Mouse (Mus musculus): ENCODE results near the gene Fkbp5. TPM values are rescaled to one million over a fixed set of nuclear protein-coding genes. Genes with fewer than 3 reads are reported as not detected.

Fkbp5 gene
- total and polyA plus RNA-seq, 2 experiments: 17.7 to 30.3 TPM

DNA sequence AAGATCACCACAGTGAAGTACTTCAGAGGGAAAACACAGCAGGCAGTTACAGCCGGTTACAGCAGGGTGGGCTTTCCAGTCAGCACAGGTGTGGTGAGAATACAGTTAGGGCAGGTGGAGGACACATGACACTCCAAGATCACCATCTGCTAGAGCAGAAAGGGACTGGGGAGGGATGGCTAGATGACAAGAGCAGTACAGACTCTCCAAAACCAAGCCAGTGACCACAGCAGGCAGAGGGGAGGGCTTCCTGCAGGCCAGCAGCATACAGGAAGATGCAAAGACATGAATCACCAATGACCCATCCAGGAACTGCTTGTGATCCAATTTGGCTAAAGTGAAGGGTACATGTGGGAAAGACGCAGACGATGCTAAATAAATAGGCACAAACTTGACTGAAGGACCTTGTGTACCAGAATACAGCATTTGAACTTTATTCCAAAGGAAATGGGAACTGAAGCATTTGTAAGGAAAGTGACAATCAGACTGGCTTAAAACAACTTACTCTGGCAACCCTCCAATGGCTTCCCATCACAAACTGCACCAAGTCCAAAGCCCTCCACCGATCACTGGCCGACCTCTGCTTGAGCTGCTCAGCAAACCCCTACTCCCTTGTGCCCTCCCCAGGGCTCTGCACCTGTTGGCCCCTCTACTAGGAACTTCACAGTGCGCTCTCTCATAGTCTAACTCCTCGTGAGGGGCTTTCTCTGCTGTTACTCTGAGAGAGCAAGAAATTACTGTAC lies 53.5 kb downstream of the Fkbp5 start:
- no peak overlapping the region for H3K4me3 ChIP-seq (ENCODE audit: insufficient read depth, low read depth, low read length)
- no peak for DNase-seq (ENCODE audit: extremely low read depth, low read depth, low spot score)
- H3K4me1 ChIP-seq (ENCODE audit: control insufficient read depth, insufficient read depth, low read length): peaks cover 18% of the 10 kb centered on the region
- no peaks in the 10 kb centered on the region for H3K36me3 ChIP-seq (ENCODE audit: control insufficient read depth, insufficient read depth, low read length)
- WGBS: 36% methylated on average over 7 of the region's 7 CpGs
- TF ChIP-seq CTCF (IDR thresholded peaks at IDR 0.05; ENCODE audit: low read depth, low read length) (no peak), POLR2A (IDR thresholded peaks at IDR 0.05; ENCODE audit: extremely low read depth, insufficient read depth, low read length) (no peak)
- H3K27ac ChIP-seq (replicated peaks; ENCODE audit: insufficient read depth, low read depth, low read length): peak overlapping the region; percentile 44
- peaks cover 18% of the 10 kb centered on the region; the same call in 1 of the 2 replicates for H3K79me2 ChIP-seq (ENCODE audit: control insufficient read depth, insufficient read depth, low read length)
- no peak overlapping the region for H3K9ac ChIP-seq (ENCODE audit: low read depth, low read length)
- no peaks in the 10 kb centered on the region for H3K27me3 ChIP-seq (ENCODE audit: control insufficient read depth, insufficient read depth, low read length)

GRCm38 (mm10) chr17:28460388-28460787 lies 56.9 kb downstream of the Fkbp5 start:
- Histone ChIP-seq H3K4me3 (ENCODE audit: insufficient read depth, low read depth, low read length) (no peak overlapping the region), H3K27me3 (ENCODE audit: control insufficient read depth, insufficient read depth, low read length) (no peaks in the 10 kb centered on the region), H3K79me2 (ENCODE audit: control insufficient read depth, insufficient read depth, low read length) (peaks cover 11% of the 10 kb centered on the region; the same call in 1 of the 2 replicates), H3K9ac (ENCODE audit: low read depth, low read length) (peak overlapping the region; percentile 32; the same call in 1 of the 2 replicates), H3K27ac (replicated peaks; ENCODE audit: insufficient read depth, low read depth, low read length) (peak overlapping the region; percentile 100), H3K36me3 (ENCODE audit: control insufficient read depth, insufficient read depth, low read length) (no peaks in the 10 kb centered on the region), H3K4me1 (ENCODE audit: control insufficient read depth, insufficient read depth, low read length) (peaks cover 21% of the 10 kb centered on the region)
- TF ChIP-seq POLR2A (IDR thresholded peaks at IDR 0.05; ENCODE audit: extremely low read depth, insufficient read depth, low read length): no peak
- no peak for TF ChIP-seq CTCF (IDR thresholded peaks at IDR 0.05; ENCODE audit: low read depth, low read length)
- DNase-seq (ENCODE audit: extremely low read depth, low read depth, low spot score): peak; percentile 96
- WGBS: 22% methylated on average over 1 of the region's 1 CpGs

DNA sequence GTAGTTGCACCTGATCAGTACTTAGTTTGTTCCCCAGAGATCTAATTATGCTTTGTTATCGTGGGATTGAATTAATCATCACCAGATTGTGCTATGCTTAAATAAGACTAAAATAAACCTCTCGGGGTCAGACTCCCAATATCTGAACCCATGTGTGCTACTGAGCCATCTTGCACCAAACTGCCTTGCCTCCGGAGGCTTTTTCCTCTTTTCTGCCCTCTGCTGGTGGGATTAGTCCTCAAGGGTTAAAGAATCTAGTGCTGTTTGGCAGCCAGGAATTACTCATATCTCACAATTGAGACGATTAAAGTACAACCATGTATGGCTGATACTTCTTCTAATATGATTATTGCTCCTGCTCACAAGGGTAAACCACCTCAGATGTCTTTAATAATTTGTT lies 62.2 kb downstream of the Fkbp5 start:
- Histone ChIP-seq H3K4me3 (ENCODE audit: insufficient read depth, low read depth, low read length) (no peak overlapping the region), H3K79me2 (ENCODE audit: control insufficient read depth, insufficient read depth, low read length) (peaks cover 12% of the 10 kb centered on the region; the same call in 1 of the 2 replicates), H3K36me3 (ENCODE audit: control insufficient read depth, insufficient read depth, low read length) (no peaks in the 10 kb centered on the region), H3K4me1 (ENCODE audit: control insufficient read depth, insufficient read depth, low read length) (peaks cover 20% of the 10 kb centered on the region), H3K27me3 (ENCODE audit: control insufficient read depth, insufficient read depth, low read length) (no peaks in the 10 kb centered on the region), H3K27ac (replicated peaks; ENCODE audit: insufficient read depth, low read depth, low read length) (no peak overlapping the region), H3K9ac (ENCODE audit: low read depth, low read length) (no peak overlapping the region)
- peak; percentile 49 for DNase-seq (ENCODE audit: extremely low read depth, low read depth, low spot score)
- WGBS: 30% methylated on average over 4 of the region's 4 CpGs
- TF ChIP-seq CTCF (IDR thresholded peaks at IDR 0.05; ENCODE audit: low read depth, low read length): peak; percentile 55
- no peak for TF ChIP-seq POLR2A (IDR thresholded peaks at IDR 0.05; ENCODE audit: extremely low read depth, insufficient read depth, low read length)

GRCm38 (mm10) chr17:28452889-28453288 lies 64.4 kb downstream of the Fkbp5 start:
- Histone ChIP-seq H3K4me3 (ENCODE audit: insufficient read depth, low read depth, low read length) (no peak overlapping the region), H3K36me3 (ENCODE audit: control insufficient read depth, insufficient read depth, low read length) (no peaks in the 10 kb centered on the region), H3K27me3 (ENCODE audit: control insufficient read depth, insufficient read depth, low read length) (no peaks in the 10 kb centered on the region), H3K79me2 (ENCODE audit: control insufficient read depth, insufficient read depth, low read length) (peaks cover 18% of the 10 kb centered on the region; the same call in 1 of the 2 replicates), H3K27ac (replicated peaks; ENCODE audit: insufficient read depth, low read depth, low read length) (no peak overlapping the region), H3K4me1 (ENCODE audit: control insufficient read depth, insufficient read depth, low read length) (peaks cover 22% of the 10 kb centered on the region), H3K9ac (ENCODE audit: low read depth, low read length) (no peak overlapping the region)
- no peak for TF ChIP-seq CTCF (IDR thresholded peaks at IDR 0.05; ENCODE audit: low read depth, low read length)
- TF ChIP-seq POLR2A (IDR thresholded peaks at IDR 0.05; ENCODE audit: extremely low read depth, insufficient read depth, low read length): no peak
- no peak for DNase-seq (ENCODE audit: extremely low read depth, low read depth, low spot score)
- WGBS: 83% methylated on average over 6 of the region's 6 CpGs

- Histone ChIP-seq H3K27ac (replicated peaks; ENCODE audit: insufficient read depth, low read depth, low read length) (peak overlapping the region; percentile 82), H3K36me3 (ENCODE audit: control insufficient read depth, insufficient read depth, low read length) (no peaks in the 10 kb centered on the region), H3K4me3 (ENCODE audit: insufficient read depth, low read depth, low read length) (no peak overlapping the region), H3K27me3 (ENCODE audit: control insufficient read depth, insufficient read depth, low read length) (no peaks in the 10 kb centered on the region), H3K4me1 (ENCODE audit: control insufficient read depth, insufficient read depth, low read length) (peaks cover 28% of the 10 kb centered on the region), H3K9ac (ENCODE audit: low read depth, low read length) (peak overlapping the region; percentile 24), H3K79me2 (ENCODE audit: control insufficient read depth, insufficient read depth, low read length) (peaks cover 17% of the 10 kb centered on the region; the same call in 1 of the 2 replicates)
- WGBS: 17% methylated on average over 3 of the region's 3 CpGs
- peak; percentile 76 for DNase-seq (ENCODE audit: extremely low read depth, low read depth, low spot score)
- no peak for TF ChIP-seq POLR2A (IDR thresholded peaks at IDR 0.05; ENCODE audit: extremely low read depth, insufficient read depth, low read length)
Measured at GRCm38 (mm10) chr17:28451914-28452313, 65.4 kb downstream of the Fkbp5 start.

DNA sequence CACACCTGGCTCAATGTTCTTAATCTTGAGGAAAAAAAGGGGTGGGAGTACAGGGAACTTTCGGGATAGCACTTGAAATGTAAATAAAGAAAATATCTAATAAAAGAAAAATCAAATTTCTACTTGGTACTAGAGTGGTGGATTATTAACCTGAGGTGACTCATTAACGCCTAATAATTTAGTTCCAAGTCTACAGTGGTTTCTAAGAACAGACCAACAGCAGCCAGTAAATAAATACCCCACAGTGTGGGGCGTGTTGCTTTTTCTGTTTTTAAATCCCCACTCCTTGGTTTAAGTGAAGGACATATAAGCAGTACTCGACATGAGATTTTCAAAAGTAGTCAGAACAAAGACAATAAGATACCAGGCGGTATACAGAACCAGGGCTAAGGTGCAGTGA lies 65.8 kb downstream of the Fkbp5 start:
- H3K27ac ChIP-seq (replicated peaks; ENCODE audit: insufficient read depth, low read depth, low read length): peak overlapping the region; percentile 82
- peaks cover 28% of the 10 kb centered on the region for H3K4me1 ChIP-seq (ENCODE audit: control insufficient read depth, insufficient read depth, low read length)
- H3K27me3 ChIP-seq (ENCODE audit: control insufficient read depth, insufficient read depth, low read length): no peaks in the 10 kb centered on the region
- H3K9ac ChIP-seq (ENCODE audit: low read depth, low read length): no peak overlapping the region
- no peak overlapping the region for H3K4me3 ChIP-seq (ENCODE audit: insufficient read depth, low read depth, low read length)
- H3K36me3 ChIP-seq (ENCODE audit: control insufficient read depth, insufficient read depth, low read length): no peaks in the 10 kb centered on the region
- peak; percentile 81 for DNase-seq (ENCODE audit: extremely low read depth, low read depth, low spot score)
- H3K79me2 ChIP-seq (ENCODE audit: control insufficient read depth, insufficient read depth, low read length): peaks cover 17% of the 10 kb centered on the region; the same call in 1 of the 2 replicates
- TF ChIP-seq POLR2A (IDR thresholded peaks at IDR 0.05; ENCODE audit: extremely low read depth, insufficient read depth, low read length) (no peak), CTCF (IDR thresholded peaks at IDR 0.05; ENCODE audit: low read depth, low read length) (no peak)
- 29% methylated on average over 5 of the region's 5 CpGs for WGBS

All from liver, adult 2 months (tissue).